26 mouse cellular contexts compared by ENCODE assay signal in the genomic region with DNA sequence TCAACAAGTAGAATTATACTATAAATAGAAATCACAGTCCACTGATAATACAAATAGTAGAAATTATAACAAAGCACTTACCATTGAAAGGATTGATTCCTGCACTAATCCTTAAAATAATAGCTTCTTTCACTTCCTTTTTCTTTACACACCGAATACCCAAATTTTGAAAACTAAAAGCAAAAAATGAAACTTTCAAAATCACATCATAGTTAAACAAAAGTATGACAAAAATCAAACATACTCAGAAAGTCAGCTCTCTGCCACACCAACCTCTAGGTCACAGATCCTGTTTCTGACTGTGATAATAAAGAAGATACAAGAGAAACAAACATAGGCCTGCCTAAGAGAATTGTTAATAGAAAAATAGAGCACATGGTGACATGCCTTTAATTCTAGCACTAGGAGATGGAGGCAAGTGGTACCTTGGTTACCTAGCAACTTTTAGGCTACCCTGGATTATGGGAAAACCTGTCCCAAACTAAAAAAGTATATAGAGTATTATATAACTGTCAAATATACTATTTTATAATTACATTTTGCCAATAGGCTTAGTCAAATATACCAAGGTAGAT.
"Had no signal": no experiment of that assay in that cellular context is flagged by ENCODE, and none has a peak within 500 bp of the region (broad histone marks: within the 10 kb centered on the region; RNA-seq: fewer than 3 reads in every experiment).

No protein-coding gene starts in this region.

- H3K9ac ChIP-seq: heart, embryonic 13.5 days; heart, embryonic 15.5 days; hindbrain, embryonic 13.5 days; hindbrain, embryonic 15.5 days; kidney, embryonic 15.5 days; limb, embryonic 13.5 days; limb, embryonic 15.5 days; liver, embryonic 12.5 days had no signal

- DNase-seq: gastrocnemius, adult 2 months; gastrocnemius, postnatal 10 days; gastrocnemius, postnatal 25 days; heart, adult 11 months; heart, adult 2 months; heart, postnatal 14 days; heart, postnatal 36 days; kidney, adult 11 months; kidney, adult 2 months; kidney, adult 9 months; kidney, postnatal 14 days; kidney, postnatal 36 days; layer of hippocampus, adult 9-11 months; layer of hippocampus, postnatal 36 days; left cerebral cortex, postnatal 4 days had no signal

- H3K4me3 ChIP-seq: gastrocnemius, adult 2 months; heart, adult 2 months; heart, embryonic 13.5 days; heart, embryonic 15.5 days; hindbrain, embryonic 13.5 days; hindbrain, embryonic 15.5 days; kidney, embryonic 15.5 days; limb, embryonic 13.5 days; limb, embryonic 15.5 days; liver, embryonic 12.5 days had no signal

- H3K27me3 ChIP-seq: heart, embryonic 13.5 days; heart, embryonic 15.5 days; hindbrain, embryonic 13.5 days; hindbrain, embryonic 15.5 days; kidney, embryonic 15.5 days; limb, embryonic 13.5 days; limb, embryonic 15.5 days; liver, embryonic 12.5 days had no signal

- H3K9me3 ChIP-seq: heart, embryonic 13.5 days; heart, embryonic 15.5 days; hindbrain, embryonic 13.5 days; hindbrain, embryonic 15.5 days; kidney, embryonic 15.5 days; limb, embryonic 13.5 days; limb, embryonic 15.5 days; liver, embryonic 12.5 days had no signal

- H3K36me3 ChIP-seq: heart, embryonic 15.5 days; hindbrain, embryonic 13.5 days; hindbrain, embryonic 15.5 days; kidney, embryonic 15.5 days; limb, embryonic 13.5 days; limb, embryonic 15.5 days; liver, embryonic 12.5 days had no signal

- H3K4me2 ChIP-seq: heart, embryonic 11.5 days; heart, embryonic 13.5 days; heart, embryonic 15.5 days; hindbrain, embryonic 13.5 days; hindbrain, embryonic 15.5 days; kidney, embryonic 15.5 days; limb, embryonic 13.5 days; limb, embryonic 15.5 days; liver, embryonic 12.5 days had no signal

- H3K4me1 ChIP-seq: heart, embryonic 13.5 days; heart, embryonic 15.5 days; hindbrain, embryonic 13.5 days; hindbrain, embryonic 15.5 days; kidney, embryonic 15.5 days; limb, embryonic 13.5 days; limb, embryonic 15.5 days; liver, embryonic 12.5 days had no signal

- H3K27ac ChIP-seq: gastrocnemius, adult 2 months; heart, adult 2 months; heart, embryonic 13.5 days; heart, embryonic 15.5 days; hindbrain, embryonic 13.5 days; hindbrain, embryonic 15.5 days; hindbrain, postnatal 0 days; kidney, embryonic 15.5 days; kidney, postnatal 0 days; limb, embryonic 13.5 days; limb, embryonic 15.5 days; liver, embryonic 12.5 days had no signal
